Mouse (Mus musculus): ENCODE measurements around the gene Hist1h2ak.
"Not testable (repeated sequence)": the region's sequence is repeated elsewhere in the genome, so short reads cannot be mapped to it uniquely, and the experiment has no call there.

Hist1h2ak gene

DNA sequence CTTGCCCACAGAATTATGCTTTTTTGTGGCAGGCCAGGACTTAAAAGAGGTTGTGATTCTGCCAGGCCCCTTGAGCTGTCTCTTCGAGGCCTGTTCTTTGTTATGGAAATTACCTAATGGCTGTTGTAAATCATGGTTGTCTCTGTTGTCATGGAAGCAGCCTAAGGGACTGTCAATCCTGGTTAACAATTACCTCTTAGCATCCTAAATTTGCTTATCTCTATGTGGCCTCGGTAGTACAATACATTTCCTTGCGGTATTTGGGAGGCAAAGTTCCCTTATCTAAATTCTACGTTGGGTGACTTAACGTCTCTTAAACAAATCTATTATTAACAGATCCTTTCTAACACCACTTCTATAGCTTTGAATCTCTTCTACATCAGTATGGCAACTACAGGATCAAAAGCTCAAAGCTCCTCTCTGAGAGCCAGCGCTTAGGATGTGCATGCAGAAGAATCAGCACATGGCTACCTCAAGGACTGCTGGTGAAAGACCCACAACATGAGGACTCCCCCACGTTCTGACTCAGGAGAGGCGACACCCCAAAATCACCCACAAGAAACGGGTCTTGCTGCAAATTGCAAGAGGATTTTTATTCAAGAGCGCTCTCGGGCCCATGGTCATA lies 25.6 kb downstream of the Hist1h2ak start:
- in situ Hi-C loops (cut with MboI; ENCODE audit: low pct_unique_long_range_greater_than_20kb in 1 of 2, low sequenced_read_pairs in 2 of 2, unreplicated experiment in 1 of 2): no loop called here

- in situ Hi-C loops (cut with MboI; ENCODE audit: low pct_unique_long_range_greater_than_20kb in 1 of 2, low sequenced_read_pairs in 2 of 2, unreplicated experiment in 1 of 2): no loop called here
Observed at GRCm38 (mm10) chr13:21722993-21723836, 30.4 kb downstream of the Hist1h2ak start.

GRCm38 (mm10) chr13:21722373-21722925 lies 31.2 kb downstream of the Hist1h2ak start:
- in situ Hi-C loops (cut with MboI; ENCODE audit: low pct_unique_long_range_greater_than_20kb in 1 of 2, low sequenced_read_pairs in 2 of 2, unreplicated experiment in 1 of 2): no loop called here

DNA sequence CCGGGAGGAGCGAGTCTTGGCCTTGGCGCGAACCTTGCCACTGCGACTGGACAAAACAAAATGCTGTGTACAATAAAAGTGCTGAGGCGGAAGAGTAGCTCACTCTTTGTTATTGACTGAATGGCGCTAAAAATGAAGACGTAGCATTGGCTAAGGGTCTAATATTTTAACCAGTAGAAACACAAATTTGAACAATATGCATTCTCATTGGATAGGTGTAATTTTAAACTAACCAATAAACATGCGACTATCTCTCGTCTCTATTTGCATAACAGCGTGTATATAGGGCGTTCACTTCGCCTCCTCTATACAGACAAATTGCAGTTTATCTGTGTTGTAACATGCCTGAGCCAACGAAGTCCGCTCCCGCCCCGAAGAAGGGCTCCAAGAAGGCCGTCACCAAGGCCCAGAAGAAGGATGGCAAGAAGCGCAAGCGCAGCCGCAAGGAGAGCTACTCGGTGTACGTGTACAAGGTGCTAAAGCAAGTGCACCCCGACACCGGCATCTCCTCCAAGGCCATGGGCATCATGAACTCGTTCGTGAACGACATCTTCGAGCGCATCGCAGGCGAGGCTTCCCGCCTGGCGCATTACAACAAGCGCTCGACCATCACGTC lies 31.8 kb downstream of the Hist1h2ak start, which contains the start of gene Hist1h2bm:
Gene Hist1h2bm (plus strand): TSS at position 288 of the 616 bp plus-strand sequence.
- in situ Hi-C loops (cut with MboI; ENCODE audit: low pct_unique_long_range_greater_than_20kb in 1 of 2, low sequenced_read_pairs in 2 of 2, unreplicated experiment in 1 of 2): not testable (repeated sequence)

GRCm38 (mm10) chr13:21721107-21721756 lies 32.4 kb downstream of the Hist1h2ak start:
- in situ Hi-C loops (cut with MboI; ENCODE audit: low pct_unique_long_range_greater_than_20kb in 1 of 2, low sequenced_read_pairs in 2 of 2, unreplicated experiment in 1 of 2): not testable (repeated sequence)

GRCm38 (mm10) chr13:21718381-21719080 lies 35.1 kb downstream of the Hist1h2ak start:
- in situ Hi-C loops (cut with MboI; ENCODE audit: low pct_unique_long_range_greater_than_20kb in 1 of 2, low sequenced_read_pairs in 2 of 2, unreplicated experiment in 1 of 2): loop anchor here in 1 of 2 experiments (10.0 kb wide), 1 partner anchor 316 kb away; the partner anchor contains the start of genes Hist1h2ah and Hist1h2bk

DNA sequence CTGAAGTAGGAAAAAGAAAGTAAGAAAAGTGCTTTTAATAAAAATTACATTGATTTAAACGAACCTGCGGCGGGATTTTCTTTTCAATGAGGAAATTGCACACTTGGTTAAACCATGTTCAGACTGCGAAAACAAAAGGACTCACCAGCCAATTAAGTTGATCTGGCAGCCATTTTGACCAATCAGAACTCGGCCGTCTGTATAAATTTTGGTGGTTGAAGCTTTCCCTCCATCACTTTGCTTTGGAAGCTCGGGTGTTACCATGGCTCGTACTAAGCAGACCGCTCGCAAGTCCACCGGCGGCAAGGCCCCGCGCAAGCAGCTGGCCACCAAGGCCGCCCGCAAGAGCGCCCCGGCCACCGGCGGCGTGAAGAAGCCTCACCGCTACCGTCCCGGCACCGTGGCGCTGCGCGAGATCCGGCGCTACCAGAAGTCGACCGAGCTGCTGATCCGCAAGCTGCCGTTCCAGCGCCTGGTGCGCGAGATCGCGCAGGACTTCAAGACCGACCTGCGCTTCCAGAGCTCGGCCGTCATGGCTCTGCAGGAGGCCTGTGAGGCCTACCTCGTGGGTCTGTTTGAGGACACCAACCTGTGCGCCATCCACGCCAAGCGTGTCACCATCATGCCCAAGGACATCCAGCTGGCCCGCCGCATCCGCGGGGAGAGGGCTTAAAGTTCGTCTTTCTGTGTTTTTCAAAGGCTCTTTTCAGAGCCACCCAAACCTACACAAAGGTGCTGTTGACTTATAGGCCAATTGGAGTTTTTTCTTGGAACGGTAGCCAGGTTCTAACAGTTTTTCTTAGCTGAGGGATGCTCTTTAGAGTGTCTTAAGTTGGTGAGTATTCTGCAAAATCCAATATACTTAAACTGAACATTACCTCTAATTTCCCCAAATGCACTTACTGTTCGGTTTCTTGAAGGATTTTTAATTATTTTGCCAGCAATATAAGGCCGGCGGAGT lies 36.0 kb downstream of the Hist1h2ak start, which contains the start of gene Hist1h3h:
Gene Hist1h3h (plus strand): TSS at position 263 of the 961 bp plus-strand sequence.
- in situ Hi-C loops (cut with MboI; ENCODE audit: low pct_unique_long_range_greater_than_20kb in 1 of 2, low sequenced_read_pairs in 2 of 2, unreplicated experiment in 1 of 2): loop anchor here in 1 of 2 experiments (10.0 kb wide), 1 partner anchor 317 kb away; the partner anchor contains the start of genes Hist1h2ah and Hist1h2bk

- in situ Hi-C loops (cut with MboI; ENCODE audit: low pct_unique_long_range_greater_than_20kb in 1 of 2, low sequenced_read_pairs in 2 of 2, unreplicated experiment in 1 of 2): loop anchor here in 1 of 2 experiments (10.0 kb wide), 1 partner anchor 318 kb away; the partner anchor contains the start of genes Hist1h2ah and Hist1h2bk
Observed at GRCm38 (mm10) chr13:21716540-21717391, 36.9 kb downstream of the Hist1h2ak start.

DNA sequence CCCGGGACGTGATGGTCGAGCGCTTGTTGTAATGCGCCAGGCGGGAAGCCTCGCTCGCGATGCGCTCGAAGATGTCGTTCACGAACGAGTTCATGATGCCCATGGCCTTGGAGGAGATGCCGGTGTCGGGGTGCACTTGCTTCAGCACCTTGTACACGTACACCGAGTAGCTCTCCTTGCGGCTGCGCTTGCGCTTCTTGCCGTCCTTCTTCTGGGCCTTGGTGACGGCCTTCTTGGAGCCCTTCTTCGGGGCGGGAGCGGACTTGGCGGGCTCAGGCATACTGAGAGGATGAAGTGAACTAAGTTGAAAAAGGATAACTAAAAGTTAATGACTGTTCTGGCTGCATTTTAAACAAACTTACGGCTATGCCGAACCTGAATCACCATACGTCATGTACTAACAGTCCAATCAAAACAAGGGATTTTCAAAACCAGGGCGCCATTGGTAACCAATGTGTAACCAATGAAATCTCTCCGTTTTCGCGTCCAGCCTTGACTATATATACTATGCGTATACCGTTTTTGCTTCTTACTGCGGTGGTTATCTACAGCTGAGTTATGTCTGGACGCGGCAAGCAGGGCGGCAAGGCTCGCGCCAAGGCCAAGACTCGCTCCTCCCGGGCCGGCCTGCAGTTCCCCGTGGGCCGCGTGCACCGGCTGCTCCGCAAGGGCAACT lies 37.6 kb downstream of the Hist1h2ak start, which contains the start of the genes Hist1h2bl and Hist1h2ai:
Gene Hist1h2bl (minus strand): TSS at position 280 of the 676 bp plus-strand sequence.
Gene Hist1h2ai (plus strand): TSS at position 559 of the 676 bp plus-strand sequence.
- in situ Hi-C loops (cut with MboI; ENCODE audit: low pct_unique_long_range_greater_than_20kb in 1 of 2, low sequenced_read_pairs in 2 of 2, unreplicated experiment in 1 of 2): loop anchor here in 1 of 2 experiments (10.0 kb wide), 1 partner anchor 319 kb away; the partner anchor contains the start of genes Hist1h2ah and Hist1h2bk

DNA sequence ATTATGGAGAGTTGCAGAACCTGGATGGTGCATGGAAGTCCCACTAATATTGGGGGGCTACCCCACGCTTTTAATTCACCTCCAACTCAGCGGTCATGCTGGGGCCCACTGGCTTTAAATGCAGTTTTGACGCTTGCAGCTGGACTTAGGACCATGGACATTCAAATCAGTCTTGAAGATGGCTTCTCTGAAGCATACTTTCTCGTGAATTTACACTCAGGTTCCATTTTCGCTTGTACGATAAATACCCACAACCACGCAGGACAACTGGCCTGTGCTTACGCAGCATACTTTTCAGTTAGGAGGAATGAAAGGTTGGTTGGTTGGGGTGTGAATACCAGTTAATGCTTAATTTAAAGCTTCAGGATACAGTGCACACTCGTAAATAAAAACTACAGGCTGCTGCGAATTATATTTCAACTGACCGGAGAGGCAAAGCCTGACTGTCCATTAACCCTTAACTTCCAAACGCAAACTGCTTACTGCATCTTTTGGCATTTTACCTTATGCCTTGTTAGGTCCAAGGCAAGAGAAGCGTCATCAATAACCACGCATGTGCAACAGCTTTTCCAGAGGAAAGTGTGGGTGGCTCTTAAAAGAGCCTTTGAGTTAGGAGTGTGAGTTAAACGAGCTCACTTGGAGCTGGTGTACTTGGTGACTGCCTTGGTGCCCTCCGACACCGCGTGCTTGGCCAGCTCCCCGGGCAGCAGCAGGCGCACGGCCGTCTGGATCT lies 38.3 kb downstream of the Hist1h2ak start:
- in situ Hi-C loops (cut with MboI; ENCODE audit: low pct_unique_long_range_greater_than_20kb in 1 of 2, low sequenced_read_pairs in 2 of 2, unreplicated experiment in 1 of 2): loop anchor here in 1 of 2 experiments (10.0 kb wide), 1 partner anchor 320 kb away; the partner anchor contains the start of genes Hist1h2ah and Hist1h2bk

DNA sequence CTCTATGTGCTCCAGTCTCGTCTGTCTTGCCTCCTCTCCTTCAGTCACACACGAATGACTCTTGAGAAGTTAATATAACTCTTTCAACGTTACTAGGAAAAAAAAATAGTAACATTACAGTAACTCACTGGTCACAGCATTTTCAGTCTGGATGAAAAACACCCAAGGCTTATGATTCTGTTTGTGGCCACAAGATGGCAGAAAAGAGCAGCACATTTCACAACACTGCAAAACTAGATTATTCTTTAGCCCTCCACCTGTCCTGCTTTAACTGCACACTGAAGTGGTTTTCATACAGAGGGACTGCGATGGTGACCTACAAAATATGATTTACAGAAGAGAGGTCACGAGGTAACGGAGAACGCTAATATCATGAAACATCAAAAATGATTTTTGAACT lies 38.9 kb downstream of the Hist1h2ak start:
- in situ Hi-C loops (cut with MboI; ENCODE audit: low pct_unique_long_range_greater_than_20kb in 1 of 2, low sequenced_read_pairs in 2 of 2, unreplicated experiment in 1 of 2): loop anchor here (5.0 to 10.0 kb wide), 2 partner anchors 313 to 320 kb away; partner anchors contain the start of genes Hist1h2ah (in 1 of the 2) and Hist1h2bk (in 1 of the 2)

DNA sequence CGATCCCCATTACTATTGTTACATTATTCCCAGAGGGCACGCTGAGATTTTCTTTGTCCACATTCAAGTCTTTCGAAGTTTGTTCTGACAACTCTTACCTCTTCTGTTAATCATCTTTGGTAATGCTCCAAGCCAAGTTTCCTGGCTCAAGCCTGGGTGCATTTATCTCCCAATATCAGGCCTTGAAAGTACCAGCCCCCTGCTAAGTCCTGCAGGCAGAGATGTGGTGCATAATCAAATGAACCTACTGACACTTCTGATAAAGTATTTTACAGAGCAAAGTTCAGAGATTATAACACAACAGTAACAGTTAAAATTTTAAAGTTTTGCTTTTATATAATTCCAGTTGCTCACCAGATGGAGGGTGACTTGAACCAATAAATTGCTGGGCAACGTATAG lies 41.9 kb downstream of the Hist1h2ak start:
- in situ Hi-C loops (cut with MboI; ENCODE audit: low pct_unique_long_range_greater_than_20kb in 1 of 2, low sequenced_read_pairs in 2 of 2, unreplicated experiment in 1 of 2): loop anchor here (5.0 to 10.0 kb wide), 2 partner anchors 316 to 323 kb away; partner anchors contain the start of genes Hist1h2ah (in 1 of the 2) and Hist1h2bk (in 1 of the 2)

GRCm38 (mm10) chr13:21710821-21711525 lies 42.7 kb downstream of the Hist1h2ak start:
- in situ Hi-C loops (cut with MboI; ENCODE audit: low pct_unique_long_range_greater_than_20kb in 1 of 2, low sequenced_read_pairs in 2 of 2, unreplicated experiment in 1 of 2): loop anchor here (5.0 to 10.0 kb wide), 2 partner anchors 316 to 324 kb away; partner anchors contain the start of genes Hist1h2ah (in 1 of the 2) and Hist1h2bk (in 1 of the 2)

Measured in mouse embryonic stem cell (cell line).